Mouse (Mus musculus) lung, embryonic 14.5 days (tissue): ENCODE measurements around the gene Foxa3. TPM values are rescaled to one million over a fixed set of nuclear protein-coding genes. Genes with fewer than 3 reads are reported as not detected.

Source experiments
- ATAC-seq: fragments of 200-750 bp; cut with Nextera tagmentation; 2 replicates; pipeline ENCODE4 v1.8.0; 2017; ENCODE audit warnings: mild to moderate bottlenecking, moderate TSS enrichment, moderate library complexity; ENCODE audit not compliant: insufficient read depth
- DNase-seq: peaks from one replicate; pipeline ENCODE4 v3.0.0-alpha.2; 2015
- H3K27ac ChIP-seq: fragments of 300-500 bp; sonication (generic); 2 replicates; pipeline ENCODE4 v1.5.1; 2014; ENCODE audit warnings: low read depth, mild to moderate bottlenecking, moderate library complexity
- H3K27me3 ChIP-seq: fragments of 300-500 bp; sonication (generic); 2 replicates; pipeline ENCODE4 v1.6.1; 2014; ENCODE audit warnings: low read length, control low read depth; ENCODE audit not compliant: insufficient read depth
- H3K36me3 ChIP-seq: fragments of 300-500 bp; sonication (generic); 2 replicates; pipeline ENCODE4 v1.6.1; 2014; ENCODE audit warnings: control low read depth; ENCODE audit not compliant: insufficient read depth
- H3K4me1 ChIP-seq: fragments of 300-500 bp; sonication (generic); 2 replicates; pipeline ENCODE4 v1.6.1; 2014; ENCODE audit warnings: antibody characterized with exemption, control low read depth; ENCODE audit not compliant: insufficient read depth
- H3K4me2 ChIP-seq: fragments of 300-500 bp; sonication (generic); 2 replicates; pipeline ENCODE4 v1.6.1; 2014; ENCODE audit warnings: mild to moderate bottlenecking
- H3K4me3 ChIP-seq: fragments of 300-500 bp; sonication (generic); 2 replicates; pipeline ENCODE4 v1.5.1; 2014; ENCODE audit warnings: low read depth, low read length
- H3K9ac ChIP-seq: fragments of 300-500 bp; sonication (generic); 2 replicates; pipeline ENCODE4 v1.6.1; 2014
- H3K9me3 ChIP-seq: fragments of 300-500 bp; sonication (generic); 2 replicates; pipeline ENCODE4 v1.6.1; 2016; ENCODE audit warnings: low read depth, low read length, control low read depth
- CTCF ChIP-seq: IDR thresholded peaks from 2 replicates; pipeline ENCODE4 v1.5.1; 2016; ENCODE audit warnings: antibody characterized with exemption, low read depth
- WGBS: fragments of 180-500 bp; shearing (Covaris S2); extraction: QIAGEN DNeasy Blood & Tissue Kit; methylation state at CpG from one replicate; pipeline ENCODE4 v1.1.7; 2014; 5-methylcytosine and 5-hydroxymethylcytosine counted together
- polyA plus RNA-seq: library from polyadenylated mRNA; unstranded; fragments of >200 nt; fragmentation: Nextera tagmentation; extraction: Ambion mirVana; gene quantifications from 2 replicates; pipeline ENCODE4 v1.2.1, GENCODE M21; 2014

Foxa3 gene
- polyA plus RNA-seq, 1 experiment from 2014 or later = 2.2 TPM

- no peak overlapping the region for H3K4me2 ChIP-seq
- no peaks in the 10 kb centered on the region for H3K36me3 ChIP-seq
- TF ChIP-seq CTCF = no peak
- H3K27me3 ChIP-seq = no peaks in the 10 kb centered on the region
- ATAC-seq = no peak
- H3K4me1 ChIP-seq = peaks cover 6% of the 10 kb centered on the region
- no peak overlapping the region for H3K9ac ChIP-seq
- WGBS = 63% methylated on average over 15 of the region's 15 CpGs
- no peaks in the 10 kb centered on the region for H3K9me3 ChIP-seq
- H3K4me3 ChIP-seq = no peak overlapping the region
- H3K27ac ChIP-seq = no peak overlapping the region
- DNase-seq = no peak
Observed at GRCm38 (mm10) chr7:19014452-19014851, 8.9 kb downstream of the Foxa3 start.

- Histone ChIP-seq H3K4me1 (peaks cover 6% of the 10 kb centered on the region), H3K4me2 (no peak overlapping the region), H3K9ac (no peak overlapping the region), H3K36me3 (no peaks in the 10 kb centered on the region), H3K27ac (no peak overlapping the region; the same call in 1 of the 2 replicates), H3K4me3 (no peak overlapping the region), H3K27me3 (no peaks in the 10 kb centered on the region), H3K9me3 (no peaks in the 10 kb centered on the region)
- DNase-seq = no peak
- ATAC-seq = no peak
- no peak for TF ChIP-seq CTCF
- WGBS = 33% methylated on average over 2 of the region's 2 CpGs
Observed at GRCm38 (mm10) chr7:19012882-19013281, 10.5 kb downstream of the Foxa3 start.

- peak overlapping the region; percentile 81 for H3K27ac ChIP-seq
- WGBS = 1% methylated on average over 29 of the region's 31 CpGs
- ATAC-seq = peak; percentile 33
- H3K36me3 ChIP-seq = peaks cover 2% of the 10 kb centered on the region; the same call in 1 of the 2 replicates
- no peaks in the 10 kb centered on the region for H3K9me3 ChIP-seq
- H3K27me3 ChIP-seq = no peaks in the 10 kb centered on the region
- peak overlapping the region; percentile 65 for H3K9ac ChIP-seq
- H3K4me2 ChIP-seq = peak overlapping the region; percentile 76
- H3K4me3 ChIP-seq = peak overlapping the region; percentile 35
- DNase-seq = peak; percentile 47
- TF ChIP-seq CTCF = no peak
- peaks cover 6% of the 10 kb centered on the region for H3K4me1 ChIP-seq
Observed at GRCm38 (mm10) chr7:19012025-19012621, 11.2 kb downstream of the Foxa3 start.

GRCm38 (mm10) chr7:19010581-19010980, 12.8 kb downstream of the Foxa3 start:
- peaks cover 13% of the 10 kb centered on the region for H3K4me1 ChIP-seq
- no peak overlapping the region for H3K9ac ChIP-seq
- ATAC-seq (no peak), DNase-seq (no peak)
- no peaks in the 10 kb centered on the region for H3K27me3 ChIP-seq
- H3K9me3 ChIP-seq = no peaks in the 10 kb centered on the region
- H3K4me2 ChIP-seq = no peak overlapping the region
- no peak overlapping the region for H3K4me3 ChIP-seq
- H3K27ac ChIP-seq = no peak overlapping the region
- H3K36me3 ChIP-seq = peaks cover 15% of the 10 kb centered on the region
- TF ChIP-seq CTCF = no peak
- WGBS = 70% methylated on average over 7 of the region's 7 CpGs

GRCm38 (mm10) chr7:19007026-19007977, 16.0 kb downstream of the Foxa3 start:
- no peak overlapping the region for H3K4me3 ChIP-seq
- H3K27me3 ChIP-seq = no peaks in the 10 kb centered on the region
- ATAC-seq (no peak; the same call in 1 of the 2 replicates), DNase-seq (no peak)
- peak overlapping the region; percentile 42 for H3K4me2 ChIP-seq
- peaks cover 22% of the 10 kb centered on the region for H3K36me3 ChIP-seq
- TF ChIP-seq CTCF = no peak
- peaks cover 18% of the 10 kb centered on the region for H3K4me1 ChIP-seq
- peak overlapping the region; percentile 68 for H3K27ac ChIP-seq
- WGBS = 52% methylated on average over 13 of the region's 13 CpGs
- H3K9ac ChIP-seq = no peak overlapping the region; the same call in 1 of the 2 replicates
- H3K9me3 ChIP-seq = no peaks in the 10 kb centered on the region

- WGBS = 5% methylated on average over 12 of the region's 12 CpGs
- H3K9me3 ChIP-seq = no peaks in the 10 kb centered on the region
- peak overlapping the region; percentile 64; the same call in 1 of the 2 replicates for H3K27ac ChIP-seq
- peaks cover 19% of the 10 kb centered on the region for H3K4me1 ChIP-seq
- H3K9ac ChIP-seq = 0 out of 2 replicates have a peak overlapping the region, but pooled peaks have one; percentile 18
- peak; percentile 100 for TF ChIP-seq CTCF
- ATAC-seq (no peak), DNase-seq (peak; percentile 97)
- H3K36me3 ChIP-seq = peaks cover 22% of the 10 kb centered on the region
- no peaks in the 10 kb centered on the region for H3K27me3 ChIP-seq
- H3K4me2 ChIP-seq = peak overlapping the region; percentile 98
- peak overlapping the region; percentile 89 for H3K4me3 ChIP-seq
Observed at GRCm38 (mm10) chr7:19006476-19006875, 16.9 kb downstream of the Foxa3 start.
